Mouse (Mus musculus): Measurements from ENCODE around the gene Per2. TPM values are rescaled to one million over a fixed set of nuclear protein-coding genes. Genes with fewer than 3 reads are reported as not detected.

Gene Per2
- total and polyA plus RNA-seq, 3 experiments: 2.7 to 5.8 (median 4.7) TPM

- DNase-seq (ENCODE audit: extremely low read depth): no peak
- Histone ChIP-seq H3K27me3 (replicated peaks) (no peaks in the 10 kb centered on the region), H3K4me1 (ENCODE audit: control insufficient read depth in 1 of 2, insufficient read depth in 2 of 2) (peaks cover 0 to 17% of the 10 kb centered on the region in 2 experiments; a peak in 2 of 4 replicates), H3K9ac (ENCODE audit: insufficient read depth, low read depth) (no peak overlapping the region), H3K27ac (ENCODE audit: insufficient read depth, low read depth) (no peak overlapping the region), H3K9me3 (replicated peaks; ENCODE audit: low read length) (peaks cover 11% of the 10 kb centered on the region), H3K4me2 (ENCODE audit: insufficient read depth, low read depth, poor library complexity, severe bottlenecking) (no peak overlapping the region), H3K36me3 (replicated peaks in 1 of 2; ENCODE audit: control insufficient read depth in 1 of 2, insufficient read depth in 1 of 2, low read length in 1 of 2) (peaks cover 39 to 76% of the 10 kb centered on the region in 2 experiments), H3K79me2 (replicated peaks; ENCODE audit: control insufficient read depth, extremely low read depth, insufficient read depth, poor library complexity, severe bottlenecking) (no peaks in the 10 kb centered on the region), H3K4me3 (replicated peaks in 1 of 3; ENCODE audit: low read depth in 2 of 3, low read length in 2 of 3, poor library complexity in 1 of 3) (no peak overlapping the region)
- TF ChIP-seq TBP (conservative IDR thresholded peaks at IDR 0.05; ENCODE audit: low read depth, low read length) (no peak), USF1 (IDR thresholded peaks at IDR 0.05; ENCODE audit: low read depth, low read length) (no peak), E2F4 (IDR thresholded peaks at IDR 0.05; ENCODE audit: insufficient replicate concordance, low read depth, low read length) (no peak)
- dilution Hi-C loops (cut with MboI; ENCODE audit: extremely low pct_ligation_motif_present, extremely low pct_unique_long_range_greater_than_20kb, low sequenced_read_pairs) (no loop called here), in situ Hi-C loops (cut with MboI; ENCODE audit: low pct_ligation_motif_present, low pct_unique_long_range_greater_than_20kb, low sequenced_read_pairs) (no loop called here)
Observed at GRCm38 (mm10) chr1:91448688-91449087, 10.4 kb downstream of the Per2 start.

GRCm38 (mm10) chr1:91446511-91446910, 12.6 kb downstream of the Per2 start:
- peaks cover 39 to 92% of the 10 kb centered on the region in 2 experiments for H3K36me3 ChIP-seq (replicated peaks in 1 of 2; ENCODE audit: control insufficient read depth in 1 of 2, insufficient read depth in 1 of 2, low read length in 1 of 2)
- no peak overlapping the region for H3K27ac ChIP-seq (ENCODE audit: insufficient read depth, low read depth)

GRCm38 (mm10) chr1:91446060-91446459, 13.1 kb downstream of the Per2 start:
- DNase-seq (ENCODE audit: extremely low read depth): no peak
- H3K4me1 ChIP-seq (ENCODE audit: control insufficient read depth in 1 of 2, insufficient read depth in 2 of 2): peaks cover 7 to 19% of the 10 kb centered on the region in 2 experiments; a peak in 3 of 4 replicates
- in situ Hi-C loops (cut with MboI; ENCODE audit: low pct_ligation_motif_present, low pct_unique_long_range_greater_than_20kb, low sequenced_read_pairs) (no loop called here), dilution Hi-C loops (cut with MboI; ENCODE audit: extremely low pct_ligation_motif_present, extremely low pct_unique_long_range_greater_than_20kb, low sequenced_read_pairs) (no loop called here)
- peaks cover 39 to 92% of the 10 kb centered on the region in 2 experiments for H3K36me3 ChIP-seq (replicated peaks in 1 of 2; ENCODE audit: control insufficient read depth in 1 of 2, insufficient read depth in 1 of 2, low read length in 1 of 2)
- no peak for TF ChIP-seq NRF1 (IDR thresholded peaks at IDR 0.05; ENCODE audit: low read depth, low read length)
- TF ChIP-seq MEF2A (IDR thresholded peaks at IDR 0.05; ENCODE audit: borderline replicate concordance, low read depth, low read length): no peak
- TF ChIP-seq RAD21 (IDR thresholded peaks at IDR 0.05; ENCODE audit: low read depth, low read length): no peak
- TF ChIP-seq ZNF384 (IDR thresholded peaks at IDR 0.05; ENCODE audit: low read depth, low read length): no peak
- no peak for TF ChIP-seq CHD2 (IDR thresholded peaks at IDR 0.05; ENCODE audit: low read length)
- TF ChIP-seq ELF1 (IDR thresholded peaks at IDR 0.05; ENCODE audit: low read depth, low read length): no peak
- no peak for TF ChIP-seq KAT2A (IDR thresholded peaks at IDR 0.05; ENCODE audit: insufficient replicate concordance, low read length)
- TF ChIP-seq MYC (IDR thresholded peaks at IDR 0.05; ENCODE audit: low read depth, low read length): no peak
- no peak for TF ChIP-seq CTCF (conservative IDR thresholded peaks at IDR 0.05 in 1 of 2, IDR thresholded peaks at IDR 0.05 in 1 of 2; ENCODE audit: low read depth in 2 of 2, low read length in 2 of 2)
- no peak for TF ChIP-seq USF2 (conservative IDR thresholded peaks at IDR 0.05; ENCODE audit: low read depth, low read length)
- TF ChIP-seq TBP (conservative IDR thresholded peaks at IDR 0.05; ENCODE audit: low read depth, low read length): no peak
- no peak for TF ChIP-seq SMC3 (IDR thresholded peaks at IDR 0.05; ENCODE audit: low read depth, low read length)
- no peak for TF ChIP-seq USF1 (IDR thresholded peaks at IDR 0.05; ENCODE audit: low read depth, low read length)
- TF ChIP-seq NELFE (IDR thresholded peaks at IDR 0.05; ENCODE audit: low read depth, low read length): no peak
- TF ChIP-seq JUN (IDR thresholded peaks at IDR 0.05; ENCODE audit: insufficient read depth, low read depth, low read length): no peak
- TF ChIP-seq GABPA (IDR thresholded peaks at IDR 0.05; ENCODE audit: insufficient replicate concordance, low read depth, low read length): no peak
- TF ChIP-seq IRF4 (IDR thresholded peaks at IDR 0.05; ENCODE audit: low read depth, low read length): no peak
- TF ChIP-seq MXI1 (IDR thresholded peaks at IDR 0.05; ENCODE audit: low read depth, low read length): no peak
- no peak for TF ChIP-seq SIN3A (IDR thresholded peaks at IDR 0.05; ENCODE audit: low read length)
- TF ChIP-seq HCFC1 (IDR thresholded peaks at IDR 0.05; ENCODE audit: low read depth, low read length): no peak
- H3K27ac ChIP-seq (ENCODE audit: insufficient read depth, low read depth): no peak overlapping the region
- no peaks in the 10 kb centered on the region for H3K27me3 ChIP-seq (replicated peaks)
- no peak overlapping the region for H3K4me2 ChIP-seq (ENCODE audit: insufficient read depth, low read depth, poor library complexity, severe bottlenecking)
- no peaks in the 10 kb centered on the region for H3K79me2 ChIP-seq (replicated peaks; ENCODE audit: control insufficient read depth, extremely low read depth, insufficient read depth, poor library complexity, severe bottlenecking)
- H3K9me3 ChIP-seq (replicated peaks; ENCODE audit: low read length): peaks cover 11% of the 10 kb centered on the region
- H3K9ac ChIP-seq (ENCODE audit: insufficient read depth, low read depth): no peak overlapping the region
- no peak overlapping the region for H3K4me3 ChIP-seq (replicated peaks in 1 of 3; ENCODE audit: low read depth in 2 of 3, low read length in 2 of 3, poor library complexity in 1 of 3)

More at GRCm38 (mm10) chr1:91446511-91446910, 12.6 kb downstream of the Per2 start:
- H3K27me3 ChIP-seq (replicated peaks): no peaks in the 10 kb centered on the region
- no peak overlapping the region for H3K4me3 ChIP-seq (replicated peaks in 1 of 3; ENCODE audit: low read depth in 2 of 3, low read length in 2 of 3, poor library complexity in 1 of 3)
- no peak overlapping the region for H3K9ac ChIP-seq (ENCODE audit: insufficient read depth, low read depth)
- dilution Hi-C loops (cut with MboI; ENCODE audit: extremely low pct_ligation_motif_present, extremely low pct_unique_long_range_greater_than_20kb, low sequenced_read_pairs) (no loop called here), in situ Hi-C loops (cut with MboI; ENCODE audit: low pct_ligation_motif_present, low pct_unique_long_range_greater_than_20kb, low sequenced_read_pairs) (no loop called here)
- DNase-seq (ENCODE audit: extremely low read depth): no peak
- no peak overlapping the region for H3K4me2 ChIP-seq (ENCODE audit: insufficient read depth, low read depth, poor library complexity, severe bottlenecking)
- no peak for TF ChIP-seq PAX5 (IDR thresholded peaks at IDR 0.05; ENCODE audit: low read length)
- TF ChIP-seq MAZ (IDR thresholded peaks at IDR 0.05; ENCODE audit: low read depth, low read length): no peak
- TF ChIP-seq HCFC1 (IDR thresholded peaks at IDR 0.05; ENCODE audit: low read depth, low read length): no peak
- no peak for TF ChIP-seq MAFK (IDR thresholded peaks at IDR 0.05; ENCODE audit: insufficient replicate concordance, low read length)
- TF ChIP-seq USF2 (conservative IDR thresholded peaks at IDR 0.05; ENCODE audit: low read depth, low read length): no peak
- TF ChIP-seq JUND (conservative IDR thresholded peaks at IDR 0.05; ENCODE audit: low read depth, low read length): no peak
- no peak for TF ChIP-seq GABPA (IDR thresholded peaks at IDR 0.05; ENCODE audit: insufficient replicate concordance, low read depth, low read length)
- TF ChIP-seq MEF2A (IDR thresholded peaks at IDR 0.05; ENCODE audit: borderline replicate concordance, low read depth, low read length): no peak
- no peak for TF ChIP-seq MAX (IDR thresholded peaks at IDR 0.05; ENCODE audit: low read length)
- TF ChIP-seq TCF12 (IDR thresholded peaks at IDR 0.05; ENCODE audit: low read depth, low read length): no peak
- TF ChIP-seq POLR2A (IDR thresholded peaks at IDR 0.05; ENCODE audit: low read depth, low read length): no peak
- no peak for TF ChIP-seq CHD2 (IDR thresholded peaks at IDR 0.05; ENCODE audit: low read length)
- TF ChIP-seq TBP (conservative IDR thresholded peaks at IDR 0.05; ENCODE audit: low read depth, low read length): no peak
- no peak for TF ChIP-seq MYC (IDR thresholded peaks at IDR 0.05; ENCODE audit: low read depth, low read length)
- H3K4me1 ChIP-seq (ENCODE audit: control insufficient read depth in 1 of 2, insufficient read depth in 2 of 2): peaks cover 7 to 19% of the 10 kb centered on the region in 2 experiments; a peak in 3 of 4 replicates
- no peaks in the 10 kb centered on the region for H3K79me2 ChIP-seq (replicated peaks; ENCODE audit: control insufficient read depth, extremely low read depth, insufficient read depth, poor library complexity, severe bottlenecking)
- peaks cover 11% of the 10 kb centered on the region for H3K9me3 ChIP-seq (replicated peaks; ENCODE audit: low read length)
